Mouse (Mus musculus): ENCODE measurements around the gene Tnnt3. TPM values are rescaled to one million over a fixed set of nuclear protein-coding genes. Genes with fewer than 3 reads are reported as not detected.

Tnnt3 gene
- polyA plus RNA-seq, 1 experiment from 2014 or later, result 2.6 TPM

Other genes starting within 250 kb of the Tnnt3 start
- not detected in 2 replicates for gene Gm2431, start 240.5 kb upstream of the Tnnt3 start, polyA plus RNA-seq (2014; fragmentation: Nextera tagmentation; extraction: Ambion mirVana)
- not detected in 2 replicates for gene Gm4559, start 224.5 kb upstream of the Tnnt3 start, polyA plus RNA-seq (2014; fragmentation: Nextera tagmentation; extraction: Ambion mirVana)
- not detected in 2 replicates for gene Krtap5-1, start 201.7 kb upstream of the Tnnt3 start, polyA plus RNA-seq (2014; fragmentation: Nextera tagmentation; extraction: Ambion mirVana)
- not detected in 2 replicates for gene Krtap5-4, start 195.3 kb upstream of the Tnnt3 start, polyA plus RNA-seq (2014; fragmentation: Nextera tagmentation; extraction: Ambion mirVana)
- gene Ifitm10, start 125.1 kb upstream of the Tnnt3 start, polyA plus RNA-seq (2014; fragmentation: Nextera tagmentation; extraction: Ambion mirVana), result 1.2 and 2.5 TPM in 2 replicates
- not detected in 2 replicates for gene Gm49369, start 116.2 kb upstream of the Tnnt3 start, polyA plus RNA-seq (2014; fragmentation: Nextera tagmentation; extraction: Ambion mirVana)
- 267 and 273 TPM in 2 replicates for gene Ctsd, start 110.8 kb upstream of the Tnnt3 start, polyA plus RNA-seq (2014; fragmentation: Nextera tagmentation; extraction: Ambion mirVana)
- gene Syt8, start 64.0 kb upstream of the Tnnt3 start, polyA plus RNA-seq (2014; fragmentation: Nextera tagmentation; extraction: Ambion mirVana), result 4.8 and 6.6 TPM in 2 replicates
- gene Tnni2, start 57.0 kb upstream of the Tnnt3 start, polyA plus RNA-seq (2014; fragmentation: Nextera tagmentation; extraction: Ambion mirVana), result 4.6 and 5.8 TPM in 2 replicates
- gene Lsp1, start 38.0 kb upstream of the Tnnt3 start, polyA plus RNA-seq (2014; fragmentation: Nextera tagmentation; extraction: Ambion mirVana), result 194 and 211 TPM in 2 replicates
- gene Mrpl23, start 33.9 kb downstream of the Tnnt3 start, polyA plus RNA-seq (2014; fragmentation: Nextera tagmentation; extraction: Ambion mirVana), result 32.6 and 35.6 TPM in 2 replicates
- 1,256 and 1,341 TPM in 2 replicates for gene Igf2, start 168.0 kb downstream of the Tnnt3 start, polyA plus RNA-seq (2014; fragmentation: Nextera tagmentation; extraction: Ambion mirVana)
- gene Gm49394, start 171.1 kb downstream of the Tnnt3 start, polyA plus RNA-seq (2014; fragmentation: Nextera tagmentation; extraction: Ambion mirVana), result not detected in 2 replicates
- 10.7 TPM in 1 of 2 replicates, not detected in the other for gene Ins2, start 244.5 kb downstream of the Tnnt3 start, polyA plus RNA-seq (2014; fragmentation: Nextera tagmentation; extraction: Ambion mirVana)

Measured in stomach, embryonic 14.5 days (tissue).